Mouse (Mus musculus) spleen, adult 2 months (tissue): ENCODE results near the gene Haus3.

Source experiments
- CTCF ChIP-seq: fragments of 200-500 bp; IDR thresholded peaks from 2 replicates; pipeline ENCODE4 v1.5.1; 2011; ENCODE audit warnings: mild to moderate bottlenecking, inconsistent platforms; ENCODE audit not compliant: insufficient read depth, insufficient read length, insufficient replicate concordance; ENCODE audit errors: extremely low read depth
- POLR2A ChIP-seq: fragments of 200-500 bp; IDR thresholded peaks from 2 replicates; pipeline ENCODE4 v1.6.1; 2011; ENCODE audit warnings: low read depth, low read length, inconsistent platforms

GRCm38 (mm10) chr5:34195786-34196185 is 26.5 kb upstream of the Haus3 start:
- TF ChIP-seq CTCF = no peak
- no peak for TF ChIP-seq POLR2A
